Mouse (Mus musculus) heart, adult 2 months (tissue): Measurements from ENCODE around the gene Slc39a11. TPM values are rescaled to one million over a fixed set of nuclear protein-coding genes. Genes with fewer than 3 reads are reported as not detected.

Experiments
- DNase-seq, 2 experiments: peaks; one replicate each; pipeline ENCODE4 v3.0.0; 2021
- H3K27ac ChIP-seq: fragments of 200-600 bp; 2 replicates; pipeline ENCODE4 v1.8.1; 2022
- H3K27me3 ChIP-seq: fragments of 200-500 bp; 2 replicates; pipeline ENCODE4 v1.6.1; 2012; ENCODE audit warnings: mild to moderate bottlenecking, low read length, inconsistent platforms, mixed read lengths; ENCODE audit not compliant: control insufficient read depth, insufficient read depth
- H3K36me3 ChIP-seq: fragments of 200-500 bp; 2 replicates; pipeline ENCODE4 v1.6.1; 2012; ENCODE audit warnings: low read length, inconsistent platforms; ENCODE audit not compliant: control insufficient read depth, insufficient read depth
- H3K4me1 ChIP-seq: fragments of 200-500 bp; 2 replicates; pipeline ENCODE4 v1.6.1; 2011; ENCODE audit warnings: low read length; ENCODE audit not compliant: control insufficient read depth, insufficient read depth
- H3K4me3 ChIP-seq: fragments of 200-600 bp; 2 replicates; pipeline ENCODE4 v1.8.1; 2022
- H3K79me2 ChIP-seq: fragments of 200-500 bp; replicated peaks from 2 replicates; pipeline ENCODE4 v1.6.1; 2012; ENCODE audit warnings: mild to moderate bottlenecking, inconsistent platforms, low read length, moderate library complexity, mixed read lengths; ENCODE audit not compliant: control insufficient read depth, insufficient read depth
- H3K9ac ChIP-seq: fragments of 200-500 bp; 2 replicates; pipeline ENCODE4 v1.6.1; 2012; ENCODE audit warnings: low read depth, mild to moderate bottlenecking, control low read depth, inconsistent platforms, low read length, mixed read lengths
- CTCF ChIP-seq: fragments of 200-600 bp; IDR thresholded peaks from 2 replicates; pipeline ENCODE4 v1.8.1; 2022; ENCODE audit warnings: antibody characterized with exemption, mild to moderate bottlenecking, moderate library complexity
- EP300 ChIP-seq: fragments of 200-500 bp; IDR thresholded peaks from 2 replicates; pipeline ENCODE4 v1.6.1; 2011; ENCODE audit warnings: low read depth, low read length, control low read depth; ENCODE audit not compliant: insufficient read depth
- POLR2A ChIP-seq: fragments of 200-500 bp; IDR thresholded peaks from 2 replicates; pipeline ENCODE4 v1.6.1; 2011; ENCODE audit warnings: mild to moderate bottlenecking, low read depth, low read length, control low read depth; ENCODE audit not compliant: insufficient read depth
- WGBS: fragments of 180-500 bp; shearing (Covaris S2); methylation state at CpG from one replicate; pipeline ENCODE4 v1.1.7; 2018; 5-methylcytosine and 5-hydroxymethylcytosine counted together
- intact Hi-C: fragments of 180-260 bp; cut with DNase I; formaldehyde crosslinking; loops from one replicate; pipeline ENCODE4 v1.15.1; 2025
- polyA plus RNA-seq: library from polyadenylated mRNA; depleted of rRNA; stranded (reverse); fragments of >200 nt; gene quantifications from 2 replicates; pipeline ENCODE4 v1.2.3, GENCODE M21; 2012
- total RNA-seq, 2 experiments: library from RNA; stranded (reverse); gene quantifications; 2 replicates each; pipeline ENCODE4 v1.2.3; 2021

Gene Slc39a11
- total and polyA plus RNA-seq, 3 experiments: 2.6 to 5.6 (median 2.7) TPM

GRCm38 (mm10) chr11:113258016-113258415 lies 391.9 kb downstream of the Slc39a11 start:
- H3K27me3 ChIP-seq: no peaks in the 10 kb centered on the region
- no peak for DNase-seq
- WGBS: 85% methylated on average over 6 of the region's 6 CpGs
- H3K4me3 ChIP-seq: no peak overlapping the region
- H3K4me1 ChIP-seq: no peaks in the 10 kb centered on the region
- intact Hi-C loops: no loop called here
- TF ChIP-seq POLR2A (no peak), CTCF (no peak), EP300 (no peak)
- no peak overlapping the region for H3K27ac ChIP-seq
- H3K79me2 ChIP-seq: no peaks in the 10 kb centered on the region
- H3K9ac ChIP-seq: no peak overlapping the region
- no peaks in the 10 kb centered on the region for H3K36me3 ChIP-seq

- Histone ChIP-seq H3K27me3 (no peaks in the 10 kb centered on the region), H3K79me2 (no peaks in the 10 kb centered on the region), H3K9ac (no peak overlapping the region), H3K27ac (no peak overlapping the region), H3K4me1 (no peaks in the 10 kb centered on the region), H3K4me3 (no peak overlapping the region), H3K36me3 (no peaks in the 10 kb centered on the region)
- whole genome bisulfite sequencing: 72% methylated on average over 6 of the region's 6 CpGs
- intact Hi-C loops: no loop called here
- TF ChIP-seq POLR2A (no peak), EP300 (no peak), CTCF (no peak)
- DNase-seq: no peak
Observed at GRCm38 (mm10) chr11:113254653-113255052, 395.2 kb downstream of the Slc39a11 start.

- intact Hi-C loops: no loop called here
- 53% methylated on average over 4 of the region's 4 CpGs for WGBS
- H3K27ac ChIP-seq: no peak overlapping the region
- no peak for TF ChIP-seq POLR2A
- no peak for TF ChIP-seq CTCF
- no peak for TF ChIP-seq EP300
- H3K4me3 ChIP-seq: no peak overlapping the region
- H3K4me1 ChIP-seq: no peaks in the 10 kb centered on the region
- no peak overlapping the region for H3K9ac ChIP-seq
- H3K79me2 ChIP-seq: no peaks in the 10 kb centered on the region
- DNase-seq: no peak
- H3K36me3 ChIP-seq: no peaks in the 10 kb centered on the region
- no peaks in the 10 kb centered on the region for H3K27me3 ChIP-seq
Observed at GRCm38 (mm10) chr11:113253169-113253568, 396.7 kb downstream of the Slc39a11 start.

GRCm38 (mm10) chr11:113251172-113251571 lies 398.7 kb downstream of the Slc39a11 start:
- no peak for DNase-seq
- H3K27me3 ChIP-seq: no peaks in the 10 kb centered on the region

GRCm38 (mm10) chr11:113246475-113246874 lies 403.4 kb downstream of the Slc39a11 start:
- no peak overlapping the region for H3K9ac ChIP-seq
- WGBS: 55% methylated on average over 9 of the region's 9 CpGs
- no peaks in the 10 kb centered on the region for H3K4me1 ChIP-seq
- no peak overlapping the region for H3K4me3 ChIP-seq
- TF ChIP-seq POLR2A (no peak), CTCF (no peak), EP300 (no peak)
- intact Hi-C loops: no loop called here
- no peak overlapping the region for H3K27ac ChIP-seq
- no peak for DNase-seq
- H3K36me3 ChIP-seq: no peaks in the 10 kb centered on the region
- H3K79me2 ChIP-seq: no peaks in the 10 kb centered on the region
- H3K27me3 ChIP-seq: no peaks in the 10 kb centered on the region

More at GRCm38 (mm10) chr11:113251172-113251571, 398.7 kb downstream of the Slc39a11 start:
- Histone ChIP-seq H3K4me3 (no peak overlapping the region), H3K9ac (no peak overlapping the region), H3K36me3 (no peaks in the 10 kb centered on the region), H3K79me2 (no peaks in the 10 kb centered on the region), H3K27ac (no peak overlapping the region), H3K4me1 (no peaks in the 10 kb centered on the region)
- intact Hi-C loops: no loop called here
- 86% methylated on average over 7 of the region's 7 CpGs for WGBS
- TF ChIP-seq CTCF: no peak
- TF ChIP-seq EP300: no peak
- no peak for TF ChIP-seq POLR2A

- Histone ChIP-seq H3K4me1 (no peaks in the 10 kb centered on the region), H3K4me3 (no peak overlapping the region), H3K36me3 (no peaks in the 10 kb centered on the region), H3K79me2 (no peaks in the 10 kb centered on the region), H3K9ac (no peak overlapping the region), H3K27ac (no peak overlapping the region), H3K27me3 (no peaks in the 10 kb centered on the region)
- no peak for DNase-seq
- 65% methylated on average over 10 of the region's 10 CpGs for WGBS
- TF ChIP-seq CTCF: no peak
- TF ChIP-seq POLR2A: no peak
- TF ChIP-seq EP300: no peak
- intact Hi-C loops: no loop called here
Observed at GRCm38 (mm10) chr11:113245666-113246065, 404.2 kb downstream of the Slc39a11 start.

- no peaks in the 10 kb centered on the region for H3K27me3 ChIP-seq
- no peak overlapping the region for H3K27ac ChIP-seq
- 29% methylated on average over 2 of the region's 2 CpGs for WGBS
- TF ChIP-seq POLR2A (no peak), EP300 (no peak), CTCF (no peak)
- no peaks in the 10 kb centered on the region for H3K79me2 ChIP-seq
- H3K36me3 ChIP-seq: no peaks in the 10 kb centered on the region
- H3K4me1 ChIP-seq: no peaks in the 10 kb centered on the region
- intact Hi-C loops: no loop called here
- DNase-seq: no peak
- no peak overlapping the region for H3K9ac ChIP-seq
- no peak overlapping the region for H3K4me3 ChIP-seq
Observed at GRCm38 (mm10) chr11:113234432-113234831, 415.4 kb downstream of the Slc39a11 start.
